Mouse (Mus musculus) cerebral cortex, adult 2 months (tissue): ENCODE data around the gene Ang2.

Experiments
- WGBS: fragments of 180-500 bp; shearing (Covaris S2); methylation state at CpG from one replicate; pipeline ENCODE4 v1.1.7; 2018; 5-methylcytosine and 5-hydroxymethylcytosine counted together

The Ang2 gene

DNA sequence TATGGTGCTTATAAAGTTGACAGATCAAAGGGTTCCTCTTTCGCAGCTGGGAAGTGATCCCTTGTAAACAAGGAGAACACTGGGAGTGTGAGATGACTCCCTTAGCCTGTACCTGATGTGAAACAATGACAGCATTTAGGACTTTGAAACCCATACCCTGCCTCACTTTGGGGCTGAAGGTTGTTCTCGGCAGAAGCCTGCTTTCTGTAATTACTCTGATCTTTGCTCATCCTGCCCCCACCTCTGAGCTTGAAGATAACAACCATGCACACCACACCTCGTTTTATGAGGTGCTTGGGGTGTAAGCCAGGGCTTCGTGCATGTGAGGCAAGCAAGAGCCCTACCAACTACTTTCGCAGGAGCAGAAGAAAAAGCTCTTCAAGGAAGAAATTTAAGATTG lies 49.8 kb downstream of the Ang2 start:
- 82% methylated on average over 5 of the region's 5 CpGs for WGBS

DNA sequence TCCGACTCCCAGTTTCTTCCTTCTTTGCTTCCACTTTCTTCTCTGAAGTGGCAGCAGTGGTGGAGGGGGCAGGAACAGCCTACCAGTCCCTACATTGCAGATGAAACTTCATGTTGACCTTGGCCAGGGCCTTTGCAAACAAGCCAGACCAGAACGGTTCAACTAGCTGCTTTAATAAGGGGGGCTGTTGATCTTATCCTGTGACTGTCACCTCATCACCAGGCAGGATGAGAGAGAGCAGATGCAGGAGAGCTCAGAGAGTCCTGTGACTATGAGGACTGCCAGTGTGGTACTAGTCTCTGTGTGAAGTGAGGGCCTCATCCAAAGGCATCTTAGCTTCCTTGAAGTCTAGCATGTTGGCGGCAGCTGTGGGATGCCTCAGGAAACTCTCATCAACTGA lies 50.9 kb downstream of the Ang2 start:
- 84% methylated on average over 3 of the region's 3 CpGs for WGBS

DNA sequence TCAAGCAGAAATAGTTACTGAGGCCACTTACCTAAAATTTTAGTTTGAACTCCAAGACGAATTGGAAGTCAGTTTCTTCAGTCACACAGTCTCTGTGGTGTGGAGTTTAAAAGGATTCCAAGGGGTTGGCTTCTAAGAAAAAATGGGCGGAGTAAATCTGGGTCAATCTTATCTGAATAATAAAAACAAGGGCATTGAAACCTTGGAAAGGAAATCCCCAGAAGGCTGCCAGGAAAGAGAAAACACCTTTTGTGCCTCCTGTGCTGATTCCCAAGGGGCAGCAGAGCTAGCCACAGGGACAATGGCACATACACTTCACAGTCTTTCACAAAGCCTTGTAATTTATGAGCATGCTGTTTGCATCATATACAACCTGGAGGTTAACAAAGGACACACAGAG lies 52.3 kb downstream of the Ang2 start, which contains the start of gene Rnase1:
Gene Rnase1 (minus strand): TSS at position 101 of the 400 bp plus-strand sequence.
- 60% methylated on average over 2 of the region's 2 CpGs for WGBS

DNA sequence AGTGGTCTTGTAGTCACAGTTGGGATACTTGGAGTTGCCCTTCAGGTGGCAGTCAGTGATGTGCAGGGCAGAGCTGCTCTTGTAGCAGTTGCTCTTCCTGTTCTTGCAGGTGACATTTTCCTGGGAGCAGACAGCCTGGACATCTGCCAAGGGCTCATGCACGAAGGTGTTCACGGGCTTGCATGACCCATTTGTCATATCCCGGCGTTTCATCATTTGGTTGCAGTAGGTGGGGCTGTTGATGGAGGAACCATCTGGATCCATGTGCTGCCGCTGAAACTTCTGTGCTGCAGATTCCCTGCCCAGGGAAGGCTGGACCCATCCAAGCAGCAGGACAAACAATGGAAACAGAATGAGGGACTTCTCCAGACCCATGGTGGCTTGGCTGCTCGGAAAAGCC lies 53.4 kb downstream of the Ang2 start:
- 61% methylated on average over 6 of the region's 6 CpGs for WGBS
